Comparison of ENCODE assay signal across 26 mouse cellular contexts in genomic region chr3:7079073-7079472, GRCm38 (mm10).
DNase-seq lines count a peak whose midpoint lies in the region; ATAC-seq and TF ChIP-seq lines count a peak whose summit lies in the region.
"Had no signal": no experiment of that assay in that cellular context is flagged by ENCODE, and none has a peak within 500 bp of the region (broad histone marks: within the 10 kb centered on the region; RNA-seq: fewer than 3 reads in every experiment).

No protein-coding gene starts in this region.

- no peaks in the 10 kb centered on the region for H3K27me3 ChIP-seq in forebrain, embryonic 14.5 days (replicated peaks; ENCODE audit: control insufficient read depth, insufficient read depth, low read length)
- no peaks in the 10 kb centered on the region for H3K27me3 ChIP-seq in forebrain, embryonic 10.5 days (ENCODE audit: poor library complexity, severe bottlenecking)
- H3K27me3 ChIP-seq in midbrain, embryonic 16.5 days (ENCODE audit: control insufficient read depth, insufficient read depth, low read depth, low read length): no peaks in the 10 kb centered on the region
- H3K27me3 ChIP-seq in midbrain, embryonic 13.5 days: no peaks in the 10 kb centered on the region
- H3K27me3 ChIP-seq: CH12.LX; embryonic facial prominence, embryonic 13.5 days; embryonic facial prominence, embryonic 15.5 days; forebrain, embryonic 15.5 days; Patski had no signal

- H3K4me1 ChIP-seq in forebrain, embryonic 14.5 days (ENCODE audit: control insufficient read depth, insufficient read depth, low read length): no peaks in the 10 kb centered on the region
- H3K4me1 ChIP-seq in forebrain, embryonic 10.5 days: no peaks in the 10 kb centered on the region
- H3K4me1 ChIP-seq in midbrain, embryonic 16.5 days (ENCODE audit: control insufficient read depth, insufficient read depth, low read length): no peaks in the 10 kb centered on the region
- no peaks in the 10 kb centered on the region for H3K4me1 ChIP-seq in midbrain, embryonic 13.5 days (replicated peaks)
- H3K4me1 ChIP-seq: embryonic facial prominence, embryonic 13.5 days; embryonic facial prominence, embryonic 15.5 days; forebrain, embryonic 15.5 days had no signal

- no peak overlapping the region for H3K4me2 ChIP-seq in forebrain, embryonic 14.5 days (ENCODE audit: low read length)
- no peak overlapping the region for H3K4me2 ChIP-seq in midbrain, embryonic 16.5 days (ENCODE audit: low read length)
- no peak overlapping the region for H3K4me2 ChIP-seq in midbrain, embryonic 13.5 days (replicated peaks)
- H3K4me2 ChIP-seq: embryonic facial prominence, embryonic 13.5 days; embryonic facial prominence, embryonic 15.5 days; forebrain, embryonic 15.5 days had no signal

- no peak overlapping the region for H3K4me3 ChIP-seq in forebrain, embryonic 14.5 days (ENCODE audit: low read depth, low read length)
- H3K4me3 ChIP-seq in forebrain, embryonic 10.5 days: no peak overlapping the region
- H3K4me3 ChIP-seq in layer of hippocampus, adult 2 months: no peak overlapping the region
- no peak overlapping the region for H3K4me3 ChIP-seq in midbrain, embryonic 16.5 days (ENCODE audit: low read depth, low read length)
- no peak overlapping the region for H3K4me3 ChIP-seq in midbrain, embryonic 13.5 days (replicated peaks)
- H3K4me3 ChIP-seq: embryonic facial prominence, embryonic 13.5 days; embryonic facial prominence, embryonic 15.5 days; erythroblast, embryonic 14.5 days; forebrain, embryonic 15.5 days had no signal

- no peaks in the 10 kb centered on the region for H3K9me3 ChIP-seq in forebrain, embryonic 14.5 days (replicated peaks; ENCODE audit: control insufficient read depth, low read length)
- H3K9me3 ChIP-seq in forebrain, embryonic 10.5 days: no peaks in the 10 kb centered on the region; the same call in 1 of the 2 replicates
- no peaks in the 10 kb centered on the region for H3K9me3 ChIP-seq in midbrain, embryonic 16.5 days (replicated peaks; ENCODE audit: control insufficient read depth, low read length, poor library complexity, severe bottlenecking)
- H3K9me3 ChIP-seq in midbrain, embryonic 13.5 days: no peaks in the 10 kb centered on the region
- H3K9me3 ChIP-seq: embryonic facial prominence, embryonic 13.5 days; embryonic facial prominence, embryonic 15.5 days; forebrain, embryonic 15.5 days; G1E had no signal

- no peak for TF ChIP-seq CTCF in layer of hippocampus, adult 2 months (conservative IDR thresholded peaks at IDR 0.05)

- no peak overlapping the region for H3K27ac ChIP-seq in forebrain, embryonic 14.5 days (ENCODE audit: low read depth, low read length)
- H3K27ac ChIP-seq in forebrain, embryonic 10.5 days: no peak overlapping the region
- 0 out of 2 replicates have a peak overlapping the region, but pooled peaks have one; percentile 10 for H3K27ac ChIP-seq in layer of hippocampus, adult 2 months
- no peak overlapping the region for H3K27ac ChIP-seq in midbrain, embryonic 16.5 days (ENCODE audit: low read length)
- no peak overlapping the region for H3K27ac ChIP-seq in midbrain, embryonic 13.5 days
- H3K27ac ChIP-seq: embryonic facial prominence, embryonic 13.5 days; embryonic facial prominence, embryonic 15.5 days; forebrain, embryonic 15.5 days had no signal

- 59% methylated on average over 1 of the region's 1 CpGs for WGBS in forebrain, embryonic 14.5 days
- 84% methylated on average over 1 of the region's 1 CpGs for WGBS in forebrain, embryonic 10.5 days
- 70% methylated on average over 1 of the region's 1 CpGs for WGBS in midbrain, embryonic 16.5 days
- 81% methylated on average over 1 of the region's 1 CpGs for WGBS in midbrain, embryonic 13.5 days

- H3K9ac ChIP-seq in forebrain, embryonic 14.5 days (ENCODE audit: low read length): no peak overlapping the region
- no peak overlapping the region for H3K9ac ChIP-seq in midbrain, embryonic 16.5 days (ENCODE audit: low read depth, low read length)
- H3K9ac ChIP-seq in midbrain, embryonic 13.5 days (replicated peaks): no peak overlapping the region
- H3K9ac ChIP-seq: embryonic facial prominence, embryonic 13.5 days; embryonic facial prominence, embryonic 15.5 days; forebrain, embryonic 15.5 days had no signal

- H3K36me3 ChIP-seq in forebrain, embryonic 14.5 days (ENCODE audit: control insufficient read depth, insufficient read depth, low read length): no peaks in the 10 kb centered on the region
- H3K36me3 ChIP-seq in forebrain, embryonic 10.5 days (replicated peaks): no peaks in the 10 kb centered on the region
- H3K36me3 ChIP-seq in midbrain, embryonic 16.5 days (ENCODE audit: control insufficient read depth, insufficient read depth, low read length): no peaks in the 10 kb centered on the region
- H3K36me3 ChIP-seq in midbrain, embryonic 13.5 days: no peaks in the 10 kb centered on the region
- H3K36me3 ChIP-seq: embryonic facial prominence, embryonic 13.5 days; embryonic facial prominence, embryonic 15.5 days; forebrain, embryonic 15.5 days; G1E had no signal

- peak; percentile 10 for DNase-seq in forebrain, embryonic 14.5 days (ENCODE audit: low spot score)
- DNase-seq in forebrain, embryonic 10.5 days (ENCODE audit: extremely low spot score, low spot score): no peak
- no peak for DNase-seq in layer of hippocampus, adult 2 months (ENCODE audit: low spot score in 2 of 2)
- DNase-seq in layer of hippocampus, adult 8-10 months (ENCODE audit: low spot score in 2 of 2): no peak
- DNase-seq: adrenal gland, adult 8-10 months; adrenal gland, postnatal 14 days; adrenal gland, postnatal 36 days; B cell, adult 2 months; cerebellum, adult 11 months; cerebellum, adult 18-20 months; cerebellum, adult 8-10 months; cerebellum, adult 9-11 months; cerebellum, postnatal 14 days; cerebellum, postnatal 36 days; embryo, embryonic 11 days had no signal

- no peak for ATAC-seq in forebrain, embryonic 14.5 days
- ATAC-seq in midbrain, embryonic 16.5 days: peak; percentile 64; the same call in 1 of the 2 replicates
- ATAC-seq in midbrain, embryonic 13.5 days: no peak
- ATAC-seq: activated CD4-positive, CD25-positive, alpha-beta regulatory T cell, adult 4 months; CD4-positive, CD25-positive, alpha-beta regulatory T cell, adult 4 months; forebrain, embryonic 15.5 days; Patski had no signal
